Mouse (Mus musculus): ENCODE results near the gene Cflar.
"Not testable (repeated sequence)": the region's sequence is repeated elsewhere in the genome, so short reads cannot be mapped to it uniquely, and the experiment has no call there.

Cflar gene

DNA sequence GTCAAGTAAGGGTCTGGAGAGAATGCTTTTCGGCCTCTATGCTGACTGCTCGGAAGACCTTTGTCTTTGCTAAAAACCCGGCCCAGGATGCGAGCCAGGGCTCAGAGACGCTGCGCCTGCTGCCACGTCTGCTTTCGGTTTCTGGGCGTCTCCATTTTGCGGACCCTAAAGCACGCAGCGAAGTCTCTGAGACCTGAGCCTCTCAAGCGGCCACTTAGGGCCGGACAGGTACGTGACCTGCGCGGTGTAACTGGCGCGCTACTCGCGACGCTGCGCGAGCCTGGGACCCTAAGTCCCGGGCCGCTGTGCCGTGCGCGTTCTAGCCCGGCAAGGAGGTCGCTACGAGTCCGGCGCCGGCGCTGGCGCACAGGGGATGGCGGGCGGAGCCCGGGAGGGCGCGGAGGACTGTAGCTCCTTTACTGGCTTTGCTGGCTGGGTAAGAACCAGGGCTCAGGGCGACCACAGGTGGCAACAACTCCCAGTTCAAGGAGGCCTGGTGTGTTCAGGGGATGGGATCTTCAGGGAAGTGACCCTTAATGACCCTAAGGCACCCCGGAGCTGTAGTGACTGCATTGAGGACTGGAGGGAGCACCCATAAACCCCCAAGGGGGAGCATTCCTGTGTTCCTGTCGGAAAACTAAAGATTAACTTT lies at the start of gene Cflar:
TSS of gene Cflar (plus strand) at position 144 of the 652 bp plus-strand sequence.
- peak; percentile 55 to 68 for DNase-seq (ENCODE audit: low spot score in 2 of 2)

DNA sequence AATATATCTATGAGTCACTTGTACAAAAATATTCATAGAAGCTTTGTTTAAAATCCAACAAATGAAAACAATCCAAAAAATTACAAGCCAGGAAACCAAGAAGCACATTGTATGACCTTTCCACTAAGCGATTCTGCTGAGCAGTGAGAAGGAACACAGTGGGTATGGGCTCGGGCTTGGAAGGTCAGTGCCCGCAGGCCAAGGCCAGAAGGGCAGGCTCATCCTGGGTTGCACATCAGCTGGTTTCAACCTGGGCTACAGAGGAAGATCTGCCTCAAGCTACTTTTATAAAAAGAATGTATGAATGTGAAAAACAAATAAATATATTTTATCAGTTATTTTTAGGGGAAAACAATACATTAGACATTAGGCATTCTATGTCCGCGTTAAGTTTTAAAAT lies 48.6 kb upstream of the Cflar start:
- not testable (repeated sequence) for DNase-seq (ENCODE audit: low spot score in 2 of 2)

DNA sequence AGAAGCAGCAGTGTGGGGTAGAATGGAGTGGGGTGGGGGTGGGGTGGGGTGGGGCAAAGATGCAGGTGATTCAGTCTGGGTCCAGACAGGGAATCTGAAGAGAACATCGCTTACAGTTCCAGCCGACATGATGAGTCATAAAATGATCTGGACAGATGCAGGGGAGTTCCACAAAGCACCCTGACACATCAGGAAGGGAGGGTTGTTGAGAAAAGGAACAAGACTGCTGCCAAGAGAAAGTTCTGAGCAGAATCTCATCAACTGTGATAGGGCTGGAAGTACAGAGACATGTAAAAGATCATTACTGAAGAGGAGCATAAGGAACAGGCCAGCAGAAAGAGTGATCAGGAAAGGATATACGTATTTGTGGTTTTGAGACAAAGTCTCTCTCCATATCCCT lies 47.9 kb upstream of the Cflar start:
- not testable (repeated sequence) for DNase-seq (ENCODE audit: low spot score in 2 of 2)

DNA sequence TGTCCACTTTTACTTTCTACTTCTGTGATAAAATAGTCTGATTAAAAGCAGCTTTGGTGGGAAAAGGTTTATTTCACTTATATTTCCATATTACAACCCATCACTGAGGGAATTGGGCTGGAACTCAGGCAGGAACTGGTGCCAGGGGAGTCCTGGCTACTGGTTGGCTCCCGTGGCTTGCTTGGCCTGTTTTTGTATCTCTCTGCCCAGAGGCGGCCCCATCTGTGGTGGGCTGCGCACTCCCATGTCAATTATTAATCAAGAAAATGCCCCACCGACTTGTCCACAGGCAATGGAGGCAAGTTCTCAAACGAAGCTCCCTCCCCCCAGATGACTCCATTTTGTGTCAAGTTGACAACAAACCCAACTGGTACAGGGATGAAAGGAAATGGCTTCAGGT lies 43.1 kb upstream of the Cflar start:
- no peak for DNase-seq (ENCODE audit: low spot score in 2 of 2)

DNA sequence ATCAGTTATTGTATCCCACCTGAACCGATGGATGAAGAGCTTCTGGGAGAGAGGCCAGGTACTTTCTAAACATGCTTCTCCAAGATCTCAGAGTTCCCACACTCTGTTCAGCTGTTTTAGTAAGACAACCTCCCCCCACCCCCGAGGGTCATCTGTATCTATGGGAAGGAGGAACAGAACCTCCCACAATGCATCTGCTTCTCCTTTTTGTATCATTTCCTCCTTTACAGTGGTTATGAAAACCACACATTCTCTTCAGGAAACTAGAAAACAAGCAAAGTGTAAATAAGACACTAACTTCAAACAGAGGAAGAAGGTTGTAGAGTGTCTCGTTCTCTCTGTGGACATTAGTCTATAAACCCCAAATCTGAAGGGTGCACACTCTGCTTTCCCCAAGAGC lies 41.7 kb upstream of the Cflar start:
- not testable (repeated sequence) for DNase-seq (ENCODE audit: low spot score in 2 of 2)

DNA sequence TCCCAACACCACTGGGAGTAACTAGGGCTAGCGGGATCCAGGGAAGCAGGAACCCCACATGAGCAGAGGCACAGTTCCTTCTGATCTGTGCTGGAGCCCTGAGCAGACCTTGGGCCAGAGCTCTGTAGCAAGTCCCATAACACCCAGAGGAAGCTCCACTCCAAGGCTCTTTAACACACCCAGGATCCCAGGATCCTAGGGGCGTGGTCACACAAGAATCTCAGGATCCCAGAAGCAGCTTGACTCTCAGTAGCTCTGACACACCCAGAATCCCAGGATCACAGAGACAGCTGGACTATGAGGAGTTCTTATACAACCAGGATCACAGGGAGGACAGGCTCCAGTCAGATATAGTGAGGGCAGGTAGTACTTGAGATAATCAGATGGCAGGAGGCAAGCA lies 39.2 kb upstream of the Cflar start:
- no peak for DNase-seq (ENCODE audit: low spot score in 2 of 2)

DNA sequence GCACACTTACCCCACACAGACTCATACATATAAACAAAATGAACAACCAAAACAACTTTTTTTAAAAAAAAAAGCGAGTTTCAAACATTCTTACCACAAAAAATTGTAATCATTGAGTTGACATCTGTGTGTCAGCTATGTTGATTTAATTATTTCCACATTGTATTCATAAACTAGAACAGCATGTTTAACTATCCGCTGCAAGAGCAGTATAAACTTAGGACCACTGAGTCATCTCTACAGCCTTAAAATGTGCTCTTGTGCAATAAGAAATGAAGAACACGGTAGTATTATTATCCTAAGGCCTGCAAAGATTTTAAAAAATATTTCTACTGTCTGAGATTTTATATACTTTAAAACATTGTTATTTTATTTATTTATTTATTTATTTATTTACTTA lies 36.3 kb upstream of the Cflar start:
- DNase-seq (ENCODE audit: low spot score in 2 of 2) = no peak

DNA sequence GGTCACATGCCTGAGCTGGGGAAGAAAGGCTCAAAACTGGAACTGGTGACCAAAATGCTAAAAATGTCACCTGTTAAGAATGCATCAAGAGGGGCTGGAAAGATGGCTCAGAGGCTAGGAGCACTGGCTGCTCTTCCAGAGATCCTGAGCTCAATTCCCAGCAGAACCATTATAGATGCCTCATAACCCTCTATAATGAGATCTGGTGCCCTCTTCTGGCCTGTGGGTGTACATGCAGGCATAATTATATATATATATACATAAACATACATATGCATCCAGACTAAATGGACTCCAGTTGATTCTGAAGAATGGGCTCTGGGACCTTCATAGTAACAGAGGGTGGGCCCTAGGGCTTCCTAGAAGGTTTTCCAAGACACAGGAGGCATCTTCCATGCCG lies 33.7 kb upstream of the Cflar start:
- peak in 1 of 2 experiments; percentile 29 for DNase-seq (ENCODE audit: low spot score in 2 of 2)

DNA sequence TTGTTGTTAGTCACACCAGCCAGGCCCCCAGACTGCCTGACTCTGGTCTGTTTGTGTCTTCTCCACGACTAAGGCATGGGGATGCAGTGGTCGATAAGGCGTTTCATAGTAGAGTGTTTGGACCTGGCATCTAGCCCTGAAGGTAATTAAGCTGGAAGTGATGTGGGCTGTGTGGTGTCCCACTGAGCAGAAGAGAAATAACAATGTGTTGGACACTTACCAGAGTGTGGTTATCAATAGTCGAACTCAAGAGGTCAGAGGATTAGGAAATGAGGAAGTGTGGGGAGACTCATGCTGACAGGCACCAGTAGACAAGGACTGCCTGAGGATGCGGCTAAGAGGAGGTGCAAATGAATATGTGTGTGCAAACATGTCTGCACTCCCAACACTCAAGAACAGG lies 32.9 kb upstream of the Cflar start:
- DNase-seq (ENCODE audit: low spot score in 2 of 2) = not testable (repeated sequence)

DNA sequence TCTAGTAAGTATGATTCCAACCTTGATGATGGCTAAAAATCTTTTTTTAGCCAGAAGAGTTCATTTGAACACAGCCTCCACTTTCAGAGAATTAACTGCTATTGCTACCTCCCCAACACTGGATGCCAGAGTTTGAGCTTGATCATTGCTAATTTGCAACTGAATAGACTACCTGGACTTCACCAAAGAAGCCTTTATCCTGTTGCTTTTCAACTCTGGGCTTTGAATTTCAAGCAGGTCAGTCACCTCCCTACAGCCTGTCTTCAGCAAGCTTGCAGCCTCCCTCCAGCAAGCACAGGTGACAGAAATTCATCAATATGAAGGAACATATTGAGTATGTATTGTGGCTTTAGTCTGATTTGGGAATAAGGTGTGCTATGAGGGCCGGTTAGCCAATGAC lies 21.9 kb upstream of the Cflar start:
- no peak for DNase-seq (ENCODE audit: low spot score in 2 of 2)

DNA sequence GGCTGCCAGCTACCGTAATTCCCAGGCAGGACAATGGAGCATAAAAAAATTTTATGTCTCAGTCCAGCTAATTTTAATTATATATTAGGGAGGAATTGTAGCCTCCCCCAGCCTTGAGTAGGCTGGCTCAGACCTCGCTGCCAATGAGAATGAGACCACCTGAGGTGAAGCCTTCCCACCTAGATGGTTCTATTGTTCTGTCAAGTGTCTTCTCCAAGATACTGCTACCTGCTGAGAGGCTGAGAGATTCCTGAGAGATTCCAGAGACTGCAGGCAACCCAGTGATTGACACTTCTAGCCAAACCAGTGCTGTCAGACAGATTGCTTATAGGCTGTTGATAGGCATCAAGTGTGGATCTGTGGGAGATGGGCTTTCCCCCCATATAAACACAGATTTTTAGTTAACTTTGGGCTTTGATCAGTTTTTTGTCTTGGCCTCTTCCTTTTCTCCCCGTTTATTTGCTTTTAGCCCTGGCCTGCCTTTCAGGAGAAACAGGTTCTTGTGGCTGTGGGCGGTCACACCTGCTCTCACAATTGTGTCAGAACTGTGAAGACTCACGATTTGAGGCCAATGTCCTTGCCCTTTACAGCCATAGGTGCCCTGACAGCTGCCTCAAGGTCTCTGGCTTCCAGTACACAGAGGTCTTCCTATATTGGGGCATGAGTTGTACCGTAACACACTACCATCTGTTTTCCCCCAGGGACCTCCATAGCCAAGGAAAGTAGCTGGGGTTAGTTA lies 21.1 kb upstream of the Cflar start:
- no peak for DNase-seq (ENCODE audit: low spot score in 2 of 2)

DNA sequence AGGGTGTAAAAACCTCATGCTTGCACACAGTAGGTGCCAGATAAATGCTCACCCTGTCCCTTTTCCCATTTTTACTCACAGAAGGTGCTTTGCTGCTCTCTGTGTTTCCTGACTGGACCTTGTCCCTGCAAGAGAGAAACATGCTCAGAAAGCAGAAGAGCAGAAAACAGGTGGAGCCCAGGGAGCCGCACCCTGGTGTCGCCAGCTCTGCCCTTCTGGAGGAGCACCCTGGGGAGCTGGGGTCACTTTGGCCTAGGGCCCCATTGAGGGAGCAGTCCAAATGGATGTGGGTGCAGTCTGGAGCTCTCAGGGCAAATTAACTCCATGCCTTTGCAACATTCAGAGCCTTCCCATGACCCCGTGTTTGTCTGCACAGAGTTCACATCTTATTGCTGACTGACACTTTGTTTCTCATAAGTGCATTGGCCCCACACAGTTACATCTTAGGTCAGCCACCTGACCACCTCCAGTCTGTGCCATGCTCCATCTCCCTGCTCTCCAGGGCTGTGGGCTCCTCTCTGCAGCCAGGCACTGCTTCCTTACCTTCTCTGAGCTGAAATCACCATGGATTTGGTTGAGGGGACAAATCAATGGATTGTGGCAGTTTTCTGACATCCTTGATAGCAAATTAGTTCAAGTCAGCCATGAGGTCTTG lies 20.3 kb upstream of the Cflar start:
- DNase-seq (ENCODE audit: low spot score in 2 of 2) = not testable (repeated sequence)

DNA sequence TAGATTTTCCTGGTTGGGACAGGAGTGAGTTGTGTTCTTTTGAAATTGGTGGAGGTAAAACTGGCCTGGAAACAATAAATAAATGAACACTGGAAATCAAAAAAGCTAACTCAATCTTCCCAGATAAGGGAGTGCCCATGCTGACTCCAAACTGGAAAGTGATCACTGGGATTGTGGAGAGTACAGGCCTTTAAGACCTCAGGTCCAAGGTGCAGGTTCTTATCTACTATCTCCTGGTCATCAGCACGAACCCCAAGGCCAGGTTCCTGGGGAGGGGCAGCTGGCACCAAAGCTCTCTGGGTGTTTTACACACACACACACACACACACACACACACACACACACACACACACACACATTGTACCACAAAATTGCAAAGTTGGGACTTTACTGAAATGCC lies 19.6 kb upstream of the Cflar start:
- not testable (repeated sequence) for DNase-seq (ENCODE audit: low spot score in 2 of 2)

DNA sequence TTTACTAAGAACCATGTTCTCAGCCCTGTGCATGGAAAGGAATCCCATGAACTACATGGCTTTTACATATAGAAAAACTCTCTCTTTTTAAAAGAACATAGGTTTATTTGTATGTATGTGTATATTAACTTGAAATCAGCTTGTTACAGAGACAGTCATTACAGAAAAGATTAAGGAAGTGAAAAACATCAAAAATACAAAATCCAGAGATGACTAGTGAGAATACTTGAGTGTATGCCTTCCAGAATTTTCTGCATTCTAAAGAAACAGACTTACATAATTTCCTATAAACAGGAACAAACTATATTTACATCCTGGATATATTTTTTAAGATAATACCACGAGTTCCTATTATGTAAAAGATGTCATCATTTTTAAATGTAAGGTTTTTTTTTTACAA lies 17.6 kb upstream of the Cflar start:
- no peak for DNase-seq (ENCODE audit: low spot score in 2 of 2)

DNA sequence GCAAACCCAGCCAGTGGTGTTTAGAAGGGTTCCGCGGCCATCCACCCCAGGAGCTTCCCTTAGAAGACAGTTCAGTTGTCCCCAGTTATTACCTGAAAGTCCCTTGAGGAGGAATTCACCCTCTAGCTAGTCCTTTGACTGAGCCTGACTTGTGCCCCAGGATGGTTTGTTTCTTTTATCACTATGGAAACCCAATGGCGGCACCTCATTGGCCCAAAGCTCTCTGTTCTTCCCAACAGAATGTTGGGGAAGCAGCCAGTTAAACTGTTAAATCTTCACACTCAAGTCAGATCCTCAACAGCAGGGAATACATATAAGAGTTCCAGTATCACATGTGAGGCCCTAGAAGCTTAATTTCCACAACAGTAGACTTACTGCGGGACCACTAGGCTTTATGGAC lies 15.5 kb upstream of the Cflar start, which contains the start of gene Als2cr12:
TSS of gene Als2cr12 (minus strand) at position 180 of the 400 bp plus-strand sequence.
- DNase-seq (ENCODE audit: low spot score in 2 of 2) = not testable (repeated sequence)

DNA sequence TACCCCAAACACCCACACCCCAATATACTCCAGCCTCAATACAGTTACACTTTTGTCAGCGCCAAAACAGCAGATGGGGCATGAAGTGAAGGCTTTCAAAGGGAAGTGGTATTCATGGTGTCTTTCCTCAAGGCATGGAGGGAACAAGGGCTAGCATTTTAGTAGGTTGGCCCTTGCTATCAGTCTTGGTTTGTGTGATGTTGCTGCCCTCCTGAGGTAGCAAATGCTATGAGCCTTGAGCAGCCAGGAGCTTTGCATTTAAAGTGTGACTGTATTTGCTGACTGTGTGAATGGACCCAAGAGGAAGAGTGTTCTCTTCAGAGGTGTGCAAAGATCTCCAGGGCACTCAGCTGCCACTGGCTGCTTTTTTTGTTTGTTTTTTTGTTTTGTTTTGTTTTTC lies 13.7 kb upstream of the Cflar start:
- not testable (repeated sequence) for DNase-seq (ENCODE audit: low spot score in 2 of 2)

DNA sequence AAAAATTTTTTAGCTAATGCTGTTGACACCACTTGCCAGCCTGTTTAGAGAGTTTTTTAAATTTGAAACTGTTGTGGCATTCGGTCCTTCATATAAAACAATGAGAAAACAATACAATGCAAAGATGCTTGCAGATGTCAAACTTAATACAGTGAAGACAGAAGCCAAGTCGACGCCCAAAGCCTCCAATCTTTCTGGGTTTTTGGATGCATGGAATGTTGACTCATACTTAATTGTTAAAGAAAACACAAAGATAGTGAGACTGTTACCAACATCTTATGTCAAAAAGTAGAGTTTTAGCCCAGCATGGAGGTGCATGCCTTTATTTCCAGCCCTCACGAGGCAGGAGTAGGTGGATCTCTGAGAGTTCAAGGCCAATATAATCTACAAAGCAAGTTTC lies 12.5 kb upstream of the Cflar start:
- DNase-seq (ENCODE audit: low spot score in 2 of 2) = no peak

DNA sequence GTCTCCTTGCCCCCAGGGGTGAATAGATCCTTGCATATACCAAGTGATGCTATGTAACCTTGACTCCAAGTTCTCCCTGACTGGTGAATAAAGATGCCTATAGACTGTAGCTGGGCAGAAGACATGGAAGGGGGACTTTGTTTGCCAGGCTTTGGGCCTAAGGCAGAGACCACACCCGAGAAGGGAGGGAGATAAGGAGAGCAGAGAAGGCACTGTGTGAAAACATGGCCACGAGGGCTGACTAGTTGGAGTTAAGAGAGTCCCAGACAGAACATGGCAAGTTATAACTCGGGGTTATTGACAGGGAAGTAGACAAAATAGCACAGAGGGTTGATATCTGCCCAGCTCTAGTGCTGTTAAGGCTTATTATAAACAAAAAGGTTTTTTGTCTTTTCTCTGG lies 11.3 kb upstream of the Cflar start:
- DNase-seq (ENCODE audit: low spot score in 2 of 2) = no peak

DNA sequence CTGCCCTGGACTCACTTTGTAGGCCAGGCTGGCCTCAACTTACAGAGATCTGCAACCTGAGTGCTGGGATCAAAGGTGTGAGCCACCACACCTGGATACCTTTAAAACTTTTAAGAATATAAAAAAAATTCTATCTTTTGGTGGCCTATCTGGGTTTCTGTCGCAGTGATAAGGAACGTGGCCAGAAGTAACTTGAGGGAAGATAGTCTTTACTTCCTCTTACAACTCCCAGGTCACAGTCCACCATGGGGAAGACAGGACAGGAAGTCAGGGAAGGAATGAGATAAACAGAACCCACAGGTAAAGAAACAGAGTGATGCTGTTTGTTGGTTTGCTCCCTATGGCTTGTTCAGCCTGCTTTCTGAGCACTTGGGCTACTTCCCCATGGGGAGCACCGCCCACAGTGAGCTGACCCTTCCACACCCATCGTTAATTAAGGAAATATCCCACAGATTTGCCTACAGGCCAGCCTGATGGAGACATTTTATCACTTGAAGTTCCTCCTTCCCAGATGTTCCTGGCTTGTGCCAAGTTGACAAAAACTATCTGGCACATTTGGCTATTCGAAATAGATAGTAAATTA lies 10.6 kb upstream of the Cflar start:
- not testable (repeated sequence) for DNase-seq (ENCODE audit: low spot score in 2 of 2)

DNA sequence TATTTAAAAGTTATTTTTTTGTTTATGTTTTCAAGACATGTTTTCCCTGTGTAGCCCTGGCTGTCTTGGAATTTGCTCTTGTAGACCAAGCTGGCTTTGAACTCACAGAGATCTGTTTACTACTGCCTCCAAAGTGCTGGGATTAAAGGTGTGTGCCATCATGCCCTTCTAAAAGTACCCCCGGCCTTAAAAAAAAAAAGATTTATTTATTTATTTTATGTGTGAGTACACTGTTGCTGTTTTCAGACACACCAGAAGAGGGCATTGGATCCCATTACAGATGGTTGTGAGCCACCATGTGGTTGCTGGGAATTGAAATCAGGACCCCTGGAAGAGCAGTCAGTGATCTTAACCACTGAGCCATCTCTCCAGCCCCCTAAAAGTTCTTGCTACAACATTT lies 1.3 kb upstream of the Cflar start:
- DNase-seq (ENCODE audit: low spot score in 2 of 2) = not testable (repeated sequence)

DNA sequence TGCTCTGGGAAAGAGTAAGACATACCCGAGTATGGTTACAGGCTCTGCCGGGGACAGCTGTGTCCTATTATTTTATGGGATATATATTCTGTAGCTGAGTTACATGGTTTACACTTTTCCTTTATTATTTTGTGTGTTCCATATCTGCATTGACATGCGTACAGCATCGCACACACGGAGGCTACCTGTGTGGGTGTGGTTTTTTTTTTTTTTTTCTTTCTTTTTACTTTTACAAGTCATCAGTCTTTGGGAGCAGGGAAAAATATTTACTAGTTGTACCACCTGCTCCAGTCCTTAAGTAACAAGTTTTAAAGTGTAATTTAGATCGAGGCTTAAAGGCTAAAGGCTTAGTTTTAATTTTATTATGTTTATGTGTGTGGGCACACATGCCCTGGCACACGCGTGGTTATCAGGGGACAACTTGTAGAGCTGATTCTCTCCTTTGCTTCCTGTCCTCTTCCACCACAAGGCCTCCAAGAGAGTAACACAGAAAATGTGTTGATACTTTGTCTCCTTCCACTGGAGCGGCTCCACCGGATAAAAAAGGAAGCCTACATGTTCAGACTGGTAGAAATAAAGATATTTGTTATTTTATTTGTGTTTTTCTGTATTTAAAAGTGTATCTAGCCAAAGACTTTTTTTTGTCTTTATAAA lies 470 bp upstream of the Cflar start:
- no peak for DNase-seq (ENCODE audit: low spot score in 2 of 2)
